Mouse (Mus musculus) 3134 (cell line): ENCODE results near the gene Clasrp.
A peak's percentile ranks its signal among the peaks of the same experiment; 100 is the strongest.

Experiments
- DNase-seq: peaks from one replicate; pipeline ENCODE4 v3.0.0-alpha.2; 2011; ENCODE audit warnings: low spot score; ENCODE audit not compliant: insufficient read length; ENCODE audit errors: extremely low read depth

Clasrp gene

DNA sequence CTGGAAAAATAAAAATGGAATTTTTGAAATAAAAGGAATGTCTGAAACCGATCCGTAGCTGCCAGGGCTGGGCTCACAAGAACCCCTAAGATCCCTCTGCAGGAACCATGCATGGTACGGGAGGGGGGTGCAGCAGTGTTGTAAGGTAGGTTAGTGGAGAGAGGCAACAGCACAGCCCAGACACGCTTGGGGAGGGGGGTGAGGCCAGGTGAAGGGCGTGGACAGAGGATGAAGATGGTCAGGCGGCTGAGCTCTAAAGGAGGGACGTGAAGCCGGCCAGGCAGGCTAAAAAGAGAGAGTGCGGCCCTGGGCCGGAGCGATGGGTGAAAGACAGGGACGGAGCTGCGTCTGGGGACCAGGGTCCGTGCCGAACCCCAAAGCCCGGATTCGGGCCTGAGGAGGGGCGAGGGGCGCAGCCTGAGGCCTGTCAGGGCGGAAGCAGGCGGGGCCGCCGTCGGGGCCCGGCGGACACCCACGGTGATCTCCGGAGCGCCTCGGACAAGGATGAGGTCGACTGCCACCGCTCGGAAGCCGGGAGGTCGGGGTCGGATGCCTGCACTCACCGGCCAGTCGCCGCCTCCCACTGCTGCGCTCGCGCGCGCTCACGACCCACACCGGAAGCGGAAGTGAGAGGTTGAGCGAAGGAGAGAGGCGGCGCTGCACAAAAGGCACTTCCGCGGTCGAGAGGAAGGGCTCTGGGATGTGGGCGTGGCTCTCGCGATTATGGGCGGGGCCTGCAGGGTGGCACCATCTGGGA lies at the start of gene Clasrp:
Clasrp (minus strand) TSS at position 638 of the 757 bp plus-strand sequence.
- peak; percentile 94 for DNase-seq

DNA sequence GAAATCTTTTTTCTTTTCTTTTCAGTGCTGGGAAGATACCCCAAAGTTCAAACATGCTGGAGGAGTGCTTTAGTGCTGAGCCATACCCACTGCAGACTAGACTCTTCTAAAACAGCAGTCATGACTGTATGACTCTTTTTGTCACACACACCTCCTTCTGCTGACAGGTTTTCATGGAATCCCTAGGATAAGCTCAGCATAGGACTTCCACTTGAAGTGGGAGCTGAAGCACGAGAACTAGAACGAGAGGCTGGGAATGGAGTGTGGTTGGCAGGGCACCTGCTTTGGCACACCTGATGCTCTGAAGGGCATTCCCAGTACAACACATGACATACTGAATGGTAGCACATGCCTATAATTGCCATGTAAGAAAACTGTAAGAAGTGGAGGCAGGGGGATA lies 48.3 kb upstream of the Clasrp start:
- no peak for DNase-seq

DNA sequence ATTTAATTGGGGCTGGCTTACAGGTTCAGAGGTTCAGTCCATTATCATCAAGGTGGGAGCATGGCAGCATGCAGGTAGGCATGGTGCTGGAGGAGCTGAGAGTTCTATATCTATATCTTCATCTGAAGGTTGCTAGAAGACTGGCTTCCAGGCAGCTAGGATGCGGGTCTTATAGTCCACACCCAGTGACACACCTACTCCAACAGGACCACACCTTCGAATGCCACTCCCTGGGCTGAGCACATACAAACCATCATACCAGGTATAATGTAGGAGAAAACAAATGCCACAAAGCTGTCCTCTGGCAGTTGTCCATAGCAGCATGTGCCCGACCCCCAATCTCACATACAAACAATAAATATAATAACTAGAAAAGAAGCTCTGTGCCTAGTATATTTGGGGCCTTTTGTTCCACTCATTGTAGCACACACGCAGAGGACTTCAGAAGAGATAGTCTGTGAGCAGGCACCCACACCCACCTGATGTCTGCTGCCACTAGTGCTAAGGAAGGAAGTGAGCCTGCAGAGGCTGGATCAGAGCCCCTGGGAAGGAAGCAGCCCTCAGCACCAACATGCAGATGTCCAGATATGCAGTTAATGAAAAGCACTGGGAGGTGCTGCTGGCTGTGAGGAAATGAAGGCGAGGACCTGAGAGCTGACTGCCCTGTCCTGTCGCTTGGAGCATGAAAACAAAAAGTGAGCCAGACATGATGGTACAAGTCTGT lies 46.9 kb upstream of the Clasrp start:
- no peak for DNase-seq

DNA sequence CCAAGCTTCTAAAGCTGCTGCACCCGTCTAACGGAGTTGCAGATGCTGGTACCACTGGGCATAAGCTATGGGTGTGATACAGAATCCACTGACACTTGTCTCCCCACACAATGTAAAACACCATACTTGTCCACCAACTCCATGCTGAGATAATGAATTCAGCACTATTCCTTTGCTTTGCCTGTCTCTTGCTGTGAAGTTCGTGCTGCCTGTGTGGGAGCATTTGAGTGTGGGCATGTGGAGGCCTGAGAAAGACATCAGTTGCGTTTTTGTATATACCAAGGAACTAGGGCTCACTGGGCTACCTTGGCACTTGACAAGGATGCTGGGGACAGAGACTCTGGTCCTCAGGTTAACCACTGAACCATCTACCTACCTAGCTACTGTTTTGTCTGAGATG lies 36.9 kb upstream of the Clasrp start:
- no peak for DNase-seq

DNA sequence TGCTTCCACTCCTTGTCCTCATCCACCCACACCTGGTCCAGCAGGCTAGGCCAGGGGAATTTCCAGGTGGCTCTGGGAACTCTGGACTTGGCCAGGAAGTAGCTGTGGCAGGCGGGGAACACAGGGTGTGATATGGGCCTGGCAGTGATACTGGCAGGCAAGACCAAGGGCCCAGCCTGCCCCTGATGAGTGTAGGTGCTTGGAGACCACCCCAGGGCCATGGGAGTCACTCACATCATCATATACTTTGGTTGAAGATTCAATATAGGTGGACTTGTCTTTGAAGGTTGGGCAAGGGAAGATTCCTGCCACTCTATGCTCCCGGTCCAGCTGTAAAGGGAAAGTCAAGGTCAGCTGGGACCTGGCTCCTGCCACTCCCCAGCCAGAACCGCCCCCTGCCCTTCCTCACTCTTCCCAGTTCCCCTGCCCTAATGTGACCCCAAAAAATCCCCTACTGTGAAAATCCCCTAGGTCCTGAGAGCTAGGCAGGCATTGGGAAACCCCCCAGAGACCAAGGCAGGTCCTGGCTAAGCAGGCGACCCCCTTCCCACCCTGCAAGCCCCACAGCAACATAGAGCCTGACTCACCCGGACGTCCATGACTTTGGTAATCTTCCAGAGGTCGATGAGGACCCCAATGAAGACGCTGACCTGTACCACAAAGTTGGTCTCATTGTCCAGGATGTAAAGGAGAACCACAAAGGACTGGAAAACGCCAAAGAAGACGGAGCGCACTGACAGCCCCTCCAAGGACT lies 31.0 kb upstream of the Clasrp start:
- no peak for DNase-seq

DNA sequence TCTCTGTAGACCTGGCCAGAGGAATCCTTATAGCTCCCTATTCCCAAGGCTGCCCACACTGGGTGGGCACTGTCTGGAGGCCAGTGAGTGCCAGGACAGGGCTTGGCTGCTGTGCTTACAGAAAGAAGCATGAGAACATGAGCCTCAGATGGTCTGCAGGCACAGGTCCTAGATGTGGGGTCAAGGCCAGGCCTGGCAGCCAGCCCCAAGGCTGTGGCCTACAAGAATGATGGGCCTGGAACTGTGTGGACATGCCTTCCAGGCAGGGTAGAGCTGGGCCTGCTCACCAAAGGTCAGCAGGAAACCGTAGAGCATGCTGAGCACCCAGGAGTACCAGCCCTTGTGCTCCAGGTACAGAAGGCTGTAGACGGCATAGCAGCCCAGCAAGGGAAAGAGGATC lies 30.3 kb upstream of the Clasrp start:
- DNase-seq = no peak

DNA sequence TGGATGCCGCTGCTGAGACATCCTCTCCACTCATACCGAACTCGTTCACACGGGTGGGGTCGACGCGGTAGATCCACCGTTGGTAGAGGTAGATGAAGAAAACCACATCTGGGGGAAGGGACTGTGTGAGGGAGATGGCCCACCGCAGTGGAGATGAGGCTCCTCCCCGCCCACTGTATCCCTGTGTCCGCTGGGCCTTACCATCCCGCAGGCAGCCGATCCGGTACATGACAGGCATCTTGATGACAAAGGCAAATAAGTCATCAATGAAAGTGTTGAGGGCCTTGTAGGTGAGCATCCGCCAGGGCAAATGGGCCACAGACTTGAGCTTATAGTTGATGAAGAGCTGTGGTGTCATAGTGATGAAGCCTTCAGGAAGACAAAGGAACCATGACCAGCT lies 29.6 kb upstream of the Clasrp start:
- no peak for DNase-seq

DNA sequence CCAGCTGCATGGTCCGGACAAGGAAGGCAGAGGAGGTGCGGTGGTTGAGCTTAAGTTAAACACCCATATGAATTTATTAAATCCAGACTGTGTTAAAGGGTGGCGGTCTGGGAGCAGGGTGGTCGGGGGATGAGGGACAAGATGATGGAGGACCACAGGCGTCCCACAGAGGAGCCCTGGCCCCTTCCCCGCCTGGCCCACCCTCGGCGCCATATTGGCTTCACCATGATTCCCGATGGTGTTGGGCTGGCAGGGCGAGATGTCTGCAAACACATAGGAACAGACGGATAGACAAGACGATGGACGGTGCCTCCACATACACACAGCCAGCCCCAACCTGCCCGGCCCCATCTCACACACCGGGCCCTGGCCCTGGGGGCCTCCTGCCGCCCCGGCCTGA lies 28.9 kb upstream of the Clasrp start:
- no peak for DNase-seq

DNA sequence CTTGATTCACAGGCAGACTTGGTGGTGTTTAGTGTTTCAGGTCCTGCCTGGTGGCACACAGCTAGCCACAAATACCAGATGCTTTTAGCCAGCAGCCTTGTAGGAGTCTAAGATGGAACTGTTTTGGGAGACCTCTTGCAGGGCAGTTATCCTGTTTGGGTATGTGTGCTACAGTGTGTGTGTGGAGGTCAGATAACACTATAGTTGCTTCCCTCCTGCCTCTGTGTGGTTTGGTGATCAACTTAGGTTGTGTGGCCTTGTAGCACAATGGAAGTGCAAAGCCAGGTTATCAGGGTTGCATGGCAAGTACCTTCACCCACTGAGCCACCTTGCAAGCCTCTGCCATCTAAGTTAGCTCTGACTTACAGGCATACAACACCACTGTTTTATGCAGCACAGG lies 28.4 kb upstream of the Clasrp start:
- no peak for DNase-seq

DNA sequence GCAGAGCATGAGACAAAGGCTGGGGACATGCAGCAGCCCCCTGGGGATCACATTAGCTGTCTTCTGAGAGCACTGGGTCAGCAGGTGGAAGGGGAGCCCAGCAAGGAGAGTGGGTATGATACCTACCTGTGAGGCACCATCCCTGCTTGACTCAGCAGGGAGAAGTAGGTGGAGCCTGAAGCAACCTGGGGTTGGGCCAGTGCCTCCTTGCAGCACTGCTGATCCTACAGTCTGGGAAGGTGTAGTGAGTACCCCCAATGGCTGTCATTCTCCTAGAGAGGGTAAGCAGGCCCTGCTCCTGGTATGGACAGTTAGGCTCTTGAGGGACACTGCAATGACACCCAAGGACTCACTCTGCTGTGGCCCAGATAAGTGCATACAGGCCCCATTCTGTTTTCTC lies 28.0 kb upstream of the Clasrp start:
- no peak for DNase-seq

DNA sequence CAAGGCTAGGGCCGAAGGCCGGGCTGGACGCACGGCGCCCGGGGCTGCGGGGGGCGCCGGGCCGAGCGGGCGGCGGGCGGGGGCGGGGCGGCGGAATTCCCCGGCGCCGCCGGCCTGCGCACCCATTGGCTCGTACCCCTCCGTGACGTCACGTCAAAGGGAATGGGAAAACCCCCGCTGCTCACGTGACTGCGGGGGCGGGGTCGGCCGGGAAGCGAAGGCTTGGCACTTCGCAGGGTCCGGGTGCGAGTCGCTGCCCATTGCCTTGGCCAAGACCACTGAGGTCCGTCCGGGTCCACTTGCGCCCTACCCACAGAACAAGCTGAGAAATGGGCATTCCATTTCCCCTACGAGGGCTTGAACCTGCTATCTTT lies 25.1 kb upstream of the Clasrp start, which contains the start of gene Relb:
Relb (minus strand) TSS at position 78 of the 374 bp plus-strand sequence.
- peak; percentile 81 for DNase-seq

DNA sequence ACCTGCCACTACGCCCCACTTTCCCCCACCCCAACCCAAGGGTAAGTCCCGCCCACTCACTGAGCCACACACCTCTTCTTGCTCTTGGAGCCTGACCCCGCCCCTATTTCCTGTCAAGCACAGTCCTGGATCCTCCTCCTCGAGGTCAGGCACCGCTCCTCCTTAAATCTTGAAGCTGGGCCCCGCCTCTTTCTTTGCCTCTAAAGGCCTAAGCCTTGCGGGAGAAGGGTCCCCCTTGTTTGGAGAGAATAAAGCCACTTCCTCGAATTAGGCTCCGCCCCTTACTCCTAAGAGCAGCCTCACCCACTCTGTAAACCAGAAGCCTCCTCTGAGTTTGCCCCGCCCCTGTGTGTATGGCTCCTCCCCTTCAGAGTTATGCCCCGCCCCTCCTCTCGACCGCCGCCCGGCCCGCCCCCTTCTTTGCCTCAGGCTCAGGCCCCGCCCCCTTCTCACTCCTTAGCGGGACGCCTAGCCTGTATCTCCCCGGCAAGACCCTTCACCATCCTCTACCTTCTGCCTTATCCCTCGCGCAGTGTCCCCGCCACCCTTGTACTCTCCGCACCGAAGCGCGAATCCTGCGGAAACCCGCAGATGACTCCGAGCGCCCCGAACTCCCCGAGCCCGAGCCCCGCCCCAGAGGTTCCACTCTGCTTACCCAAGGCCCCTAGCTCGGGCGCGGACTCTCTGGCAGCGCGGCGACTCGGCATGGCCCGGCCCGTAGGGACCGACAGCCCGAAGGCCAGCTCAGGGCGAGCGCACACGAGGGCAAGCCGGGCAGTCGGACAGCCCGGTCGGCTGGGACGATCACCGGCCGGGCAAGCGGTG lies 24.5 kb upstream of the Clasrp start:
- DNase-seq = peak; percentile 94

DNA sequence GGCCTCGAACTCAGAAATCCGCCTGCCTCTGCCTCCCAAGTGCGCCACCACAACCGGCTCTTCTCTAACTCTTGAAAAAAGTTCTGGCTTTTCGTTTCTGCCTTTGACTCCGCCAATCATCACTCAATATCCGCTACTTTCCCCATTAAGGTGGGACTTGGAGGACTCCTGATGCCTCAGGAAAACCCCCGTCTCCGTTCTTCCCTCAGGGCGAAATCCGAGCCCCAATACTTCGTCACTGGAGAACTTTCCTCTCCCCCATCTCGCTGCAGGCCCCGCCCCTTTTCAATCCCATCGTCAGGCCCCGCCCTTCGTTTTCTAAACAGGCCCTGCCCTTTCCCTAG lies 23.9 kb upstream of the Clasrp start:
- no peak for DNase-seq

DNA sequence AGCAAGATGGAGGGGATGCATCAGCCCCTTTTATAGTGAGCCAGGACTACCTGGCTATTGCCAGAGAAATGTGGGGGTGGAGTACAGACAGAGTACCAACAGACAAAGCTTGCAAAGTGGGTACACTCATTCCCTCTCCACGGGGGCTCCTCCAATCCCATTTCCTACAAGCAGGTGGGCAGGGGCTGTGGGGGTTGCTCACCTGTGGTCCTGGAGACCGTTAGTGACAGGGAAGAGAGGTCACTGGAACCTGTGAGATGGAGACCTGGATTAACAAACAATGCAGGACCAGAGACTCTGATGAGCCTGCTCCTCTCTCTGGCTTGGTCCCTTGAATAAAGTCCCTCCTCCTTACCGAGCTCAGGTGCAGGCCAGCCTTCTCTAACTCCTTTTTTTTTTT lies 23.4 kb upstream of the Clasrp start:
- no peak for DNase-seq

DNA sequence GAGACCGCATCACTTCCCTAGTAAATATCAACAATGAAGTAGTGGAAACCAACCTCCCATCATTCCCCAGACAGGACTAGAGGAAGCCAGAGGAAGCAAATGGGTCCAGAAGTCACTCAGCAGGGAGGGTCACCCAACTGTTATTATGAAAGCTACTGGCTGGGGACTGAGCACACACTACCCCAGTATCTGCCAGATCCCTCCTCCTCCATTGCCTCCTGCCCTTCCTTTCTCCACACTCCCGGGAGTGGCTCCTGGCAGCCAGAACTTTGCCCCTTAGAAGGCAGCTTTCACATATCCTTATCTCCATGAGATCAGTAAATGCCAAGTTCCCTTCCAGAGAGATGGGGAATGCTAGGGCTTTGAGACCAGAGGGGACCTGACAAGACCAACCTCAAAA lies 19.1 kb upstream of the Clasrp start:
- no peak for DNase-seq

DNA sequence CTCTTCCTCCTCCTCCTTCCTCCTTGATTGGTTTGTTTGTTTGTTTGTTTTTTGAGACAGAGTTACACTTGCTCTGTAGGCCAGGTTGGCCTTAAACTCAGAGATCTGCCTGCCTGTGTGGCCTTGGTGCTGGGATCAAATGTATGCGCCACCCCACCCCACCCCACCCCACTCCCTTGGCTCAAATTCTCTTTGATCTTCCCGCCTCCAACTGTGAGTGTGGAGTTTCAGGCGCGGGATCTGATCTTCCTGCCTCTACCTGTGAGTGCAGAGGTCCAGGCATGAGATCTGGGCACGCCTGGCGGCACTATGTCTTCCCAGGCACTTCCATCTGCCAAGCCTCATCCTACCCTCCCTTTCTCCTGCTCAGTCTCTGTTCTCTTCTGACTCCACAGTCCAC lies 18.0 kb upstream of the Clasrp start:
- DNase-seq = no peak

DNA sequence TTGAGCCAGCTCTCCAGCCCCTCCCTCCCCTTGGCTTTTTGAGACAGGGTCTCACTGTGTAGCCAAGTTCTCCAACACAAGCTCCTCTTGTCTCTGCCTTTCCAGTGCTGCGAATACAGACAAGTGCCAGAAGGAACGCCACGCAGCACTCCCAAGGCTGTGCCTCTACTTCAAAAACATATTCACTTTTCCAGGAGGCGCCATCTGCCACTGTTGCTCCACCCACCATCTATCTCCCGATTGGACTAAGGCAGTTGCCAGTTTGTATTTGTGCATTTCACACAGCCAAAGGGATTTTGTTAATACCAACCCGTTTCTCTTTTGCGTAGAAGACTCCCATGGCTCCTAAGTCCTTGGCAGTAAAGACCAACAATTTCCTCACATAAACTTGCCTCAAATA lies 16.5 kb upstream of the Clasrp start:
- DNase-seq = no peak

DNA sequence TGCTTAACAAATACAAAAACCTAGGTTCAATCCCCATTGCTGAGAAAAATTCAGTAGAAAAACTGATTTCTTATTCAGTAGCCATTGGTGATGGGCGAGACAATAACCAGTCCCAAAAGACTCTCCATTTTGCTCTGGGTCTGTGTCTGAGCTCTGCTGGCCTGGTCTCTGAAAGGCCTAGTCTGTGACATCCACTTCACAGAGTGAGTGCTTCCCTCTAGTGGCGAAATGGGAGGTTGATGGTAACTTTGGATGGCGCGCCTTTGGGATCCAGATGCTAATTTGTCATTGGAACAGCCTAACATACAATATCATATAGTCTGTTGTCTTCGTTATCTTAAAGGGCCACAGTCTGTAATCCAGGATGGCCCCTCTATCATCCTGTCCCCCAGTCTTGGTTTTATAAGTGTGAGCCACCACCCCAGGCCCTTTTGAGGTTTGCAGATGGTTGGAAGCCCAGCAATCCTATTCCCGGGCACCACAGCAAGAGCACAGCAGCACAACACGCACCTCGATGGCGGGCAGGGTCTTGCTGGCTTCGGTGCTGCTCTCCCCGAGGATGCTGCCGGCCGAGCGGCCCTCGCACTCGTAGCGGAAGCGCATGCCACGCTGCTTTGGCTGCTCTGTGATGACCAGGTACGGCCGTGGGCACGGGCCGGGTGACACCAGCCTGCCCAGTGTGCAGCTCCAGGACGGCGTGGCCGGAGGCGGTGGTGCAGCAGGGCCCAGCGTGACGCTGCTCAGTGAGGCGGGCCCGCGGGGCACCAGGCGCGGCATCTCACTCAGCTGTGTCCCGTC lies 14.9 kb upstream of the Clasrp start:
- DNase-seq = no peak

DNA sequence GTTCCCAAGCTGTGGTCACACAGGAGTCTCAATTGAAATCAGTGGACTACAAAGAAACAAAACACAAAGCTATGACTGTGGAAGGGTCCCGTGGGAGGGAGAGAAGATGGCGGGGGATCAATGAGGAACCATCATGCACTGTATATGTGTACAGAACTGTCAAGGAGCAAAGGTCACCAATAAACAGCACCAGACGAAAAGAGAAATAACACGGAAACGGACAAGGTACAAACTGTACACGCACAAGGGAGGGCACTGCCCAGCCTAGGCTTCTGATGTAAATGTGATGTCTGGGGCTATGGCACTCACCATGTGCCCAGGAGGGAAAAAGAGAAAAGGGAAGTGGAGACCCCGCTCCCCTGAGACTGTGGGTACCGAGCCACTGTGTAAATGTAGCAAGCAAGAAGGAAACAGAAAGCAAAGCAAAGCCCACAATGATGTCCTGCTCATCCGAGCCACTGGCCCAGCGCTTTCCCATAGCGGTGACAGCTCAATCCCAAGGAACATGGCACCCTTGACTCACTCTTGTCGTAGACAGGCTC lies 10.8 kb upstream of the Clasrp start:
- no peak for DNase-seq

DNA sequence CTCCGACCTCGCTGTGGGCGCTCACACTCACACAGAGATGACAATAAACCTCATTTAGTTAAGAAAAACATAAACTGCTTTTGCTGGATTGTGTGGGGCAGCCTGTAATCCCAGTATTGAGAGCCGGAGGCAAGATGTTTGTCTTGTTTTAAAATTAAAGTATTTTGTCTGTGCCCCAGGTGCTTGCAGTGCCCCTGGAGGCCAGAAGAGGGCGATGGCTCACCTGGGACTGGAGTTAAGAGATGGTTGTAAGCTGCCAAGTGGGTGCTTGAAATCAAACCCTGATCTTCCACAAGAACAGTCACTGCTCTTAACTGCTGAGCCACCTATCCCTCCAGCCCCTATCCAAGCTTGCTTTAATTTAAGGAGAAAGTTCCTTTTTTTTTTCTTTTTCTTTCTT lies 6.7 kb upstream of the Clasrp start:
- no peak for DNase-seq
